Mouse (Mus musculus): ENCODE measurements around the gene Gm10521.

The Gm10521 gene

DNA sequence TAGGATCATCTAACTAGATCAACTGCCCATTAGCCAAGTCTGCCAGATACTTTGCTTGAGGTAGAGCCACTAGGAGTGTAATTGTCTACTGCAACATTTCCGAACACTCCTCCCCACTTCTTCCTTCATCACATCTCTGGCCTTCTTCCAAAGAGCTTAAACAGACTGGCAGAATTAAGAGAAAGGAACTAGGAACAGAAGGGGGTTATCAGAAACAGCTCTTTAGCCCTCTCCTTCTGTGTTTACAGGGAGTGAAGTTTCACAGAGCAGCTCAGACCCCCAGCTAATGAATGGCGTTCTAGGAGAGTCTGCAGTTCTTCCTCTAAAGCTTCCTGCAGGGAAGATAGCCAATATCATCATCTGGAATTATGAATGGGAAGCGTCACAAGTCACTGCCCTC is 38.4 kb downstream of the Gm10521 start:
- no peak overlapping the region for H3K4me3 ChIP-seq (replicated peaks; ENCODE audit: low read length)
- no peaks in the 10 kb centered on the region for H3K4me1 ChIP-seq (replicated peaks; ENCODE audit: low read depth, low read length)
- TF ChIP-seq CTCF (conservative IDR thresholded peaks at IDR 0.05; ENCODE audit: low read length) = no peak
- H3K36me3 ChIP-seq (ENCODE audit: insufficient read depth, low read length) = no peaks in the 10 kb centered on the region
- peaks cover 17% of the 10 kb centered on the region for H3K9me3 ChIP-seq (ENCODE audit: low read length)
- H3K27me3 ChIP-seq (ENCODE audit: insufficient read depth, low read length) = no peaks in the 10 kb centered on the region

DNA sequence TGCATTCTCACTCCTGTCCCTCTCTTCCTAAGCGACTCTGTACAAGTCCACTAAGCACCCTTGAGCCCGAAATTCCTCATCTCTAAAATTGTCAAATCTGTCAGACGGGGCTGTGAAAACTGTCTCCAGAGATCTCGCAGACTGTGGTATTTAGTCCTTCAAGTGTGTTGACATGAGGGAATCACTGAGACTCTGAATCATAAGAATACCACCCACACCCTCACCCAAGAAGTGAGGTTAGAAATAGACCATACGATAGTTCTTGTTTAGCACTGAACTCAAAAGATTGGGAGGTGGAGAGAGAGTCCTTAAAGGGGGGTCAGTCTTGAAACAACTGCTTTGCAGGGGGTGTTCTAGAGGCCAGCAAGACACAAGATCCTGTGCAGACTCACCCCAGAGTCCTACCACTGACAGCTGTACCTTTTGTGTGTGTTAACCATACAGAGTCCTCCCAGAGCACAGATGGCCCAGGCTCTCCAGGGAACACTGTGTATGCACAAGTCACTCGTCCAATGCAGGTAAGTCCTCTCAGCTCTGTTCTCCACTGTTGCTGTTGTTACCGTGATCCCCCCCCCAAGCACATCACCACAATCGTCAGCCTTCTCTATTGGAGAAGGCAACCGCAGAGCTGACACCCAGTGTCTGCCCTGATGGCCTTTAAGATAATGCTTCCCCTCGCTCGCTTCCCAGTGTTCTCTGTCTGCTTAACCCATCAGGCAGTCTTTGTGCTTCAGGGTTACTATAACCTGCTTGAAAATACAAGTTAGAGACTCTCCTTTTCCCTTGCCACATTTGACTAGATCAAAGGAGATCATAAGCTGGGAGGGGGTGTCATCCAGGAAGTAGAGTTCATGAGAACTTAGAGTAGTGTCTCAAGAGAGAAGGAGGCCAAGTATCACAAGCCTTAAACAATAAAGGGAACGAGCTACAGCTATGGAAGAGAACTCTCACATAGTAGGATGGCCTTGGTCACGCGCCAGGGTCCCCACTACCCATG is 43.8 kb downstream of the Gm10521 start:
- Histone ChIP-seq H3K9me3 (ENCODE audit: low read length) (peaks cover 17% of the 10 kb centered on the region), H3K27me3 (ENCODE audit: insufficient read depth, low read length) (no peaks in the 10 kb centered on the region), H3K36me3 (ENCODE audit: insufficient read depth, low read length) (no peaks in the 10 kb centered on the region), H3K4me1 (replicated peaks; ENCODE audit: low read depth, low read length) (peaks cover 6% of the 10 kb centered on the region; the same call in 1 of the 2 replicates), H3K4me3 (replicated peaks; ENCODE audit: low read length) (no peak overlapping the region)
- TF ChIP-seq POU5F1 (IDR thresholded peaks at IDR 0.05; ENCODE audit: borderline replicate concordance, low read length) (no peak), NANOG (IDR thresholded peaks at IDR 0.05; ENCODE audit: borderline replicate concordance, low read length) (no peak), CTCF (conservative IDR thresholded peaks at IDR 0.05; ENCODE audit: low read length) (no peak)

DNA sequence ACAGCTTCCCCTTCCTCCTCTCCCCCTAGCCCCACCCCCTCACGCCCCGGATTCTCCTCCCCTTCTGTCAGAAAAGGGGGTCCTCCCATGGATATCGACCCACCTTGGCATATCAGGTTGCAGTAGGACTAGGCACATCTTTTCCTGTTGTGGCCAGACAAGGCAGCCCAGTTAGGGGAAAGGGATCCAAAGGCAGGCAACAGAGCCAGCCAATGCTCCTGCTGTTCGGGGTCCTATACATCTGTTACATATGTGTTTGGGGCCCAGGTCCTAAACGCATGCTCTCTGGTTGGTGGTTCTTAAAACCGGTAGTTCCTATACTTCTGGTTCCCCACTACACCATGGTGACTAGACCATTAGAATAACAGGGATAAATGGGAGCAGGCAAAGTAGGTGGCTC is 45.2 kb downstream of the Gm10521 start:
- H3K4me3 ChIP-seq (replicated peaks; ENCODE audit: low read length) = no peak overlapping the region

DNA sequence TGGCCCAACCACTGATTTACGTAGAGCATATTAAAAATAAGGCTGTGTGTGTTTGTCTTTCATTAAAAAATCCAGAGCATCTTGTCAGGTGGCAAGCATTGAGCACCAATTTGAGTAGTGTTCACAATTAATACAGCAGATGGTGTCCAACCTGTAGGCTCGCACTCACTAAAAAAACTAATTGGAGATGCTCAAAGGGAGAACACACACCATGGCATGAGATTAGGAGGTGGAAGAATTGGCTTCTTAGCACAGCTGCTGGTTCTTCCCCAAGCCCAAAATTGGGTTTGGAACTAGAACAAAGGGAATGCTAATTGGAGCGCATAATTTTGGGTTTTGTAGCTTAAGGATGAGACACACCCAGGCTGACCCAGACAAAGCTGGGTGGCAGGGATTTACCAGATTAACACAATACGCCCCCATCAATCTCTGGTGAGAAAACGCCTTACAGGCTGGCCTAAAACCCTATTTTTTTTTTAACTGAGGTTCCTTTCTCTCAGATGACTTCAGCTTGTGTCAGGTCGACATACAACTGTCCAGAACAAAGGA is 51.1 kb downstream of the Gm10521 start:
- H3K36me3 ChIP-seq (ENCODE audit: insufficient read depth, low read length) = no peaks in the 10 kb centered on the region
- peaks cover 31% of the 10 kb centered on the region for H3K4me1 ChIP-seq (replicated peaks; ENCODE audit: low read depth, low read length)
- no peak overlapping the region for H3K4me3 ChIP-seq (replicated peaks; ENCODE audit: low read length)
- no peaks in the 10 kb centered on the region for H3K27me3 ChIP-seq (ENCODE audit: insufficient read depth, low read length)
- H3K9me3 ChIP-seq (ENCODE audit: low read length) = peaks cover 7% of the 10 kb centered on the region
- TF ChIP-seq CTCF (conservative IDR thresholded peaks at IDR 0.05; ENCODE audit: low read length) = no peak
- no peak for TF ChIP-seq NANOG (IDR thresholded peaks at IDR 0.05; ENCODE audit: borderline replicate concordance, low read length)
- TF ChIP-seq POU5F1 (IDR thresholded peaks at IDR 0.05; ENCODE audit: borderline replicate concordance, low read length) = no peak

More for the DNA sequence above, 45.2 kb downstream of the Gm10521 start:
- H3K9me3 ChIP-seq (ENCODE audit: low read length) = peaks cover 17% of the 10 kb centered on the region
- H3K27me3 ChIP-seq (ENCODE audit: insufficient read depth, low read length) = no peaks in the 10 kb centered on the region
- TF ChIP-seq NANOG (IDR thresholded peaks at IDR 0.05; ENCODE audit: borderline replicate concordance, low read length) (no peak), CTCF (conservative IDR thresholded peaks at IDR 0.05; ENCODE audit: low read length) (no peak), POU5F1 (IDR thresholded peaks at IDR 0.05; ENCODE audit: borderline replicate concordance, low read length) (no peak)
- no peaks in the 10 kb centered on the region for H3K36me3 ChIP-seq (ENCODE audit: insufficient read depth, low read length)
- H3K4me1 ChIP-seq (replicated peaks; ENCODE audit: low read depth, low read length) = peaks cover 6% of the 10 kb centered on the region; the same call in 1 of the 2 replicates
